Mouse (Mus musculus) intestine, embryonic 16.5 days (tissue): ENCODE data around the gene Eif4e. TPM values are rescaled to one million over a fixed set of nuclear protein-coding genes. Genes with fewer than 3 reads are reported as not detected.

ENCODE experiments used
- ATAC-seq: fragments of 200-750 bp; cut with Nextera tagmentation; 2 replicates; pipeline ENCODE4 v1.8.0; 2017; ENCODE audit warnings: moderate TSS enrichment, moderate library complexity
- H3K27ac ChIP-seq: fragments of 300-500 bp; sonication (generic); 2 replicates; pipeline ENCODE4 v1.5.1; 2014; ENCODE audit warnings: mild to moderate bottlenecking, low read length
- H3K27me3 ChIP-seq: fragments of 300-500 bp; sonication (generic); replicated peaks from 2 replicates; pipeline ENCODE4 v1.6.1; 2014; ENCODE audit warnings: low read length, control low read depth, mixed read lengths; ENCODE audit not compliant: control insufficient read depth, insufficient read depth
- H3K36me3 ChIP-seq: fragments of 300-500 bp; sonication (generic); 2 replicates; pipeline ENCODE4 v1.6.1; 2014; ENCODE audit warnings: low read length, control low read depth; ENCODE audit not compliant: control insufficient read depth, insufficient read depth
- H3K4me1 ChIP-seq: fragments of 300-500 bp; sonication (generic); 2 replicates; pipeline ENCODE4 v1.6.1; 2014; ENCODE audit warnings: low read length, control low read depth, mixed read lengths; ENCODE audit not compliant: control insufficient read depth, insufficient read depth
- H3K4me2 ChIP-seq: fragments of 300-500 bp; sonication (generic); 2 replicates; pipeline ENCODE4 v1.6.1; 2014; ENCODE audit warnings: low read depth, low read length, control low read depth
- H3K4me3 ChIP-seq: fragments of 300-500 bp; sonication (generic); 2 replicates; pipeline ENCODE4 v1.5.1; 2014; ENCODE audit warnings: mild to moderate bottlenecking, low read length
- H3K9ac ChIP-seq: fragments of 300-500 bp; sonication (generic); 2 replicates; pipeline ENCODE4 v1.6.1; 2014; ENCODE audit warnings: low read depth, low read length
- H3K9me3 ChIP-seq: fragments of 300-500 bp; sonication (generic); 2 replicates; pipeline ENCODE4 v1.6.1; 2016; ENCODE audit warnings: low read length, control low read depth; ENCODE audit not compliant: control insufficient read depth
- WGBS: fragments of 180-500 bp; shearing (Covaris S2); extraction: QIAGEN DNeasy Blood & Tissue Kit; methylation state at CpG from one replicate; pipeline ENCODE4 v1.1.7; 2014; 5-methylcytosine and 5-hydroxymethylcytosine counted together
- polyA plus RNA-seq: library from polyadenylated mRNA; unstranded; fragments of >200 nt; fragmentation: Nextera tagmentation; extraction: Ambion mirVana; gene quantifications from 2 replicates; pipeline ENCODE4 v1.2.1, GENCODE M21; 2015

Gene Eif4e
- polyA plus RNA-seq, result 271 and 298 TPM in 2 replicates

GRCm38 (mm10) chr3:138526073-138526915, at the start of gene Eif4e:
Eif4e (plus strand) TSS chr3:138526179.
- H3K36me3 ChIP-seq, result no peaks in the 10 kb centered on the region
- 3% methylated on average over 39 of the region's 39 CpGs for WGBS
- peak; percentile 75 for ATAC-seq
- peak within 1 kb of the TSS; percentile 56 for H3K4me3 ChIP-seq
- H3K27ac ChIP-seq, result peak within 1 kb of the TSS; percentile 95
- H3K27me3 ChIP-seq, result no peaks in the 10 kb centered on the region
- peak within 1 kb of the TSS; percentile 80 for H3K9ac ChIP-seq
- peaks cover 18% of the 10 kb centered on the region for H3K4me1 ChIP-seq
- no peaks in the 10 kb centered on the region for H3K9me3 ChIP-seq
- peak within 1 kb of the TSS; percentile 80 for H3K4me2 ChIP-seq

DNA sequence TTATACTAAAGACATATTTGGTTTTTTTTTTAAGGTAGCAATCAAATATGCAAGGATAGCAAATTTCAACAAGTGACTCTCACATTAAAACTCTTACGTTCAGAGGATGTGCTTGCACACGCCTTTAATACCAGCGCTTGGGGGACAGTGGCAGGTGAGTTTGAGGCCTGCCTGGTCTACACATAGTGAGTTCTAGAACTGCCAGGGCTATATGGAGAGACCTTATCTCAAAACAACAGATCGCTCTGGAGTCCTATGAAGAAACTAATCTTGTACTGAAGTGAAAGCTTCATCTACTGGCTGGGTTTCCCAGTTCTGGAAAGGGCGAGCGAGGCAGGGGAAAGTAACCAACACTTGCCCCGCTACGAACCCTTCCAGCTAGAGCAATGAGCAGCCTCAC, 46.5 kb upstream of the Eif4e start:
- no peak for ATAC-seq
- H3K4me3 ChIP-seq, result no peak overlapping the region
- H3K4me2 ChIP-seq, result no peak overlapping the region
- H3K36me3 ChIP-seq, result peaks cover under 1% of the 10 kb centered on the region
- no peak overlapping the region for H3K9ac ChIP-seq
- no peak overlapping the region for H3K27ac ChIP-seq
- no peaks in the 10 kb centered on the region for H3K9me3 ChIP-seq
- no peaks in the 10 kb centered on the region for H3K27me3 ChIP-seq
- H3K4me1 ChIP-seq, result no peaks in the 10 kb centered on the region; the same call in 1 of the 2 replicates
- WGBS, result 94% methylated on average over 8 of the region's 8 CpGs

DNA sequence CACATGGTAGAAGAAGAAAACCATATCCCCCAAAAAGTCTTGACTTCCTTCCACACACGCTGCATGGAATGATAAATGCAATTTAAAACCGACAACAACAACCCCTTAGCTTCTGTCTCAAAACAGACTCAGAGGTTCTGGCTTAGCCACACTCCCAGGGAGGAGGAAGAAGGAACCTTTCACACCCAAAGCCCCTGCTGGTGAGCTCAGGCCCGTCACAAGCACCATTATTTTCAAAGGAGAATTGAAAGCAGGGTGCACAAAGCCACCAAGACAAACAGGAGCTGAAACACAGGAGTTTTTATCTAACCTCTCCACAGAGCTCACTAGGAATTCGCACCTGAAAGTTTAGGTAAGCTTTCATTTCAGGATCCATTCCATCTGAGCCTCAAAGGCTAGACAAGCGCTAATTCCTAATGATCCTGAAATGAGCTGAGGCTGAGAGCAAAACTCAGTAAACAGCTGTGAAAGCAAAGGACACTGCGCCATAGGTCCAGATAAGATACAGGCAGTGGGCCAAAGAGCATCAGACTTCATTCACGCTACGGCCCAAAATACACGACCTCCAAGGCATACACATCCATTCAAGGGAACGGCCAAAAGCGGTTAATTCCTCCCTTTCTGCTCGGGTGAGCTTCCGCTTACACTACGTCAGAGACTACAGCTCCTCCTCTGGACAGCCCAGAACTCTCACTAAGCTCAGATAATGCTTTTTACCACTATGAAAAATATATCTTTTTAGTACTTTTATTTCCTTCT, 44.3 kb upstream of the Eif4e start:
- no peak overlapping the region for H3K27ac ChIP-seq
- no peaks in the 10 kb centered on the region for H3K9me3 ChIP-seq
- no peak overlapping the region for H3K9ac ChIP-seq
- H3K4me2 ChIP-seq, result no peak overlapping the region
- H3K4me3 ChIP-seq, result no peak overlapping the region
- no peaks in the 10 kb centered on the region for H3K27me3 ChIP-seq
- peaks cover 6% of the 10 kb centered on the region for H3K36me3 ChIP-seq
- ATAC-seq, result no peak
- WGBS, result 66% methylated on average over 14 of the region's 14 CpGs
- H3K4me1 ChIP-seq, result no peaks in the 10 kb centered on the region; the same call in 1 of the 2 replicates

DNA sequence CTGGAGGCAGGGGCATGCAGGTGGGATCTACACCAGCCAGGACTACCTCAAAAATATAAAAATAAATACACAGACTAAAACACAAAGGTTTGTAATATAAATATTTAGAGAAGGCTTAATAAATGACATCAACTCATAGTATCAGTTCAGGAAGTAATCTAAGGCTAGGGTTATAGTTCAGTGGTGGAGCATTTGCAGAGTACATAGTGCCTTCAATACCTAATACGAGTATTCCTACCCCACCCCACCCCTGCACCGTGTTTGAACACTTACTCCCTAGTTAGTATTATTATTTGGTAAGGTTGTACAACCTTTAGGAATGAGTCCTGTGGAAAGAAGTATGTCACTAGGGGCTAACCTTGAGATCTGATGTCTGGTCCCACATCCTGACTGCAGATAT, 42.7 kb upstream of the Eif4e start:
- Histone ChIP-seq H3K27ac (no peak overlapping the region), H3K9me3 (no peaks in the 10 kb centered on the region), H3K4me2 (no peak overlapping the region), H3K4me3 (no peak overlapping the region), H3K27me3 (no peaks in the 10 kb centered on the region), H3K4me1 (peaks cover 4% of the 10 kb centered on the region), H3K9ac (no peak overlapping the region), H3K36me3 (peaks cover 11% of the 10 kb centered on the region)
- ATAC-seq, result no peak
- WGBS, result 67% methylated on average over 2 of the region's 2 CpGs

GRCm38 (mm10) chr3:138488584-138489326, 37.2 kb upstream of the Eif4e start:
- ATAC-seq, result peak; percentile 78
- H3K9me3 ChIP-seq, result no peaks in the 10 kb centered on the region
- H3K9ac ChIP-seq, result peak overlapping the region; percentile 90
- no peaks in the 10 kb centered on the region for H3K27me3 ChIP-seq
- H3K36me3 ChIP-seq, result peaks cover 11% of the 10 kb centered on the region
- H3K4me3 ChIP-seq, result peak overlapping the region; percentile 90
- under 1% methylated on average over 55 of the region's 61 CpGs for WGBS
- H3K27ac ChIP-seq, result peak overlapping the region; percentile 52
- peak overlapping the region; percentile 76 for H3K4me2 ChIP-seq
- peaks cover 4% of the 10 kb centered on the region for H3K4me1 ChIP-seq

DNA sequence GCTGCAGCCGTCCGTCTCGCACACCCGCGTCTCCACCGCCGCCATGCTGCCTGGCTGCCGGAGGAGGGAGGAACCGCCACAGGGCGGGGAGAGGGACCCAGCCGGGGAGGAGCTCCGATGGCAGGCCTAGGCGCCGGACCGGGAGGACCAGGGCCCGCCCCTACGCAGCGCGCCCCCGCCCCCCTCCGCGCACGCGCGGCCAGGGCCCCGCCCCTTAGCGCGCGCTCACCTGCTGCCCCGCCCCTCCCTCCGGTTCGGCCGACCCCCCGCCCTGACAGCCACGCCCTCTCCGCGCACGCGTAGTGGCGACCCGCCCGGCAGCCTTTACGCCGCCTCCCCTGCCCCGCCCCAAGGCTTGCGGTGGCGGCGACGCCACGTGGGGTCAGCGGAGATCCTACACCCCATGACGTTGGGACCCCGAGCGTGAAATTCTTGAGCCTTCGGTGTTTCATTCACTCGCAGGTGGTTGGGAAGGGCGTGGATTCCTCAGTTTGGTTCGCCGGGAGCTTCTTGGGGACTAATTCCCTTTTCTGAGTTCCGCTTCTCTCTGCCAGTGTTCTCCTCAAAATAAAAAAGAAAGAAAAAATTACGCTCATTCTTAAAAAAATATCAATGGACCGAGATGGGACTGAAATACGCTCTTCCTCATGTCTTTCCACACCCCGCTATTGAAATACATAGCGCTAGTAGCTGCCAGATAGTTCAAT, 36.5 kb upstream of the Eif4e start, which contains the start of gene Metap1:
Gene Metap1 (minus strand): TSS at position 189 of the 707 bp plus-strand sequence.
- H3K27ac ChIP-seq, result peak within 1 kb of the TSS; percentile 52
- peak within 1 kb of the TSS; percentile 90 for H3K4me3 ChIP-seq
- H3K27me3 ChIP-seq, result no peaks in the 10 kb centered on the region
- WGBS, result under 1% methylated on average over 59 of the region's 65 CpGs
- H3K4me2 ChIP-seq, result peak within 1 kb of the TSS; percentile 76
- H3K9me3 ChIP-seq, result no peaks in the 10 kb centered on the region
- peak; percentile 99 for ATAC-seq
- peaks cover 10% of the 10 kb centered on the region for H3K36me3 ChIP-seq
- peak within 1 kb of the TSS; percentile 90 for H3K9ac ChIP-seq
- peaks cover 4% of the 10 kb centered on the region for H3K4me1 ChIP-seq

- Histone ChIP-seq H3K4me3 (peak overlapping the region; percentile 90), H3K36me3 (peaks cover 5% of the 10 kb centered on the region; the same call in 1 of the 2 replicates), H3K4me2 (peak overlapping the region; percentile 42), H3K9ac (peak overlapping the region; percentile 59), H3K9me3 (no peaks in the 10 kb centered on the region), H3K27ac (no peak overlapping the region), H3K27me3 (no peaks in the 10 kb centered on the region), H3K4me1 (peaks cover 4% of the 10 kb centered on the region)
- no peak for ATAC-seq
- WGBS, result 22% methylated on average over 6 of the region's 6 CpGs
These were observed 36.0 kb upstream of the Eif4e start for GRCm38 (mm10) chr3:138490034-138490337.

GRCm38 (mm10) chr3:138493668-138494067, 32.3 kb upstream of the Eif4e start:
- no peaks in the 10 kb centered on the region for H3K27me3 ChIP-seq
- no peak overlapping the region for H3K4me2 ChIP-seq
- no peak for ATAC-seq
- no peak overlapping the region for H3K27ac ChIP-seq
- H3K4me3 ChIP-seq, result no peak overlapping the region
- 87% methylated on average over 3 of the region's 3 CpGs for WGBS
- no peaks in the 10 kb centered on the region for H3K4me1 ChIP-seq
- H3K9me3 ChIP-seq, result no peaks in the 10 kb centered on the region
- H3K36me3 ChIP-seq, result no peaks in the 10 kb centered on the region
- no peak overlapping the region for H3K9ac ChIP-seq
